Mouse (Mus musculus): Measurements from ENCODE around the gene Dydc2.
A peak's percentile ranks its signal among the peaks of the same experiment; 100 is the strongest.
"Not testable (repeated sequence)": the region's sequence is repeated elsewhere in the genome, so short reads cannot be mapped to it uniquely, and the experiment has no call there.

The Dydc2 gene

DNA sequence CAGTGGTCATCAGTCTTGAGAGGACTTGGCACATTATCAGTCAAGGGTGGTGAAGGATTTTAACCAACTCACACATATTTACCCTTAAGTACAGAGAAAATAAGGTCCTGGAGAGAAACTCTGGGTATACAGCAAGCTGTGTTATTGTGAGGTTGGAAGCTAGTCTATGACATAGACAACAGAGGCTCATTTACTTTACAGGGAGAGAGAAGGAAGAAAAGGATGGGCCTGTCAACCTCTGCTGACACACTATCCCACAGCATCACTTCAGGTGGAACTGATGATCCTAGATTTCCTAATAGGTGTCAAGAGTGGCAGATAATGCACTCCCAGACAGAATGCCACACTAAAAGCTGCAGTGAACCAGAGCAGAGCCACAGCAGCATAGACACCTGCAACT lies at the start of gene Dydc2:
Dydc2 (minus strand) TSS at position 101 of the 400 bp plus-strand sequence.
- DNase-seq (ENCODE audit: low spot score): no peak

GRCm38 (mm10) chr14:41116271-41116670 lies 47.3 kb upstream of the Dydc2 start:
- DNase-seq (ENCODE audit: low spot score): no peak

DNA sequence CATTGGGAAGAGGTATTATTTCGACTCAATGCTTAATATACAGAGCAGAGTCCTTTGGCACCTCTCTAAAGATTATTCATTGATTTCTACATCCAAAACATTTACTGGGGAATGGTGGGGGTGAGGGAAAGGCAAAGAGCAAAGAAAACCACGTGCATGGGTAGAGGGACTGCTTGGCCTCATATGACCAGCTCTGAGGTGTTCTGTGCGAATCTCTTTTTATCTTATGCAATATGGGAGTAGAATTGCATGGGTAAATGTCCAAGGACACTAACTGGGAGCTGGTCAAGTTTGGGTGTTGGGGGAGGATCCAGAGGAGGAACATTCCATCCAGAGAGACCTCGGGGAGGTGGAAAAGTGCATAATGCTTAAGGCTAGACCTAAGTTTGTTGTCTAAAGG lies 43.9 kb upstream of the Dydc2 start:
- no peak for DNase-seq (ENCODE audit: low spot score)

GRCm38 (mm10) chr14:41111031-41111668 lies 42.1 kb upstream of the Dydc2 start:
- no peak for DNase-seq (ENCODE audit: low spot score)

GRCm38 (mm10) chr14:41104853-41105444 lies 35.9 kb upstream of the Dydc2 start, which contains the start of gene Mat1a:
Mat1a (plus strand) TSS chr14:41105035.
- no peak for DNase-seq (ENCODE audit: low spot score)

- DNase-seq (ENCODE audit: low spot score): no peak
Observed at GRCm38 (mm10) chr14:41102269-41102668, 33.3 kb upstream of the Dydc2 start.

DNA sequence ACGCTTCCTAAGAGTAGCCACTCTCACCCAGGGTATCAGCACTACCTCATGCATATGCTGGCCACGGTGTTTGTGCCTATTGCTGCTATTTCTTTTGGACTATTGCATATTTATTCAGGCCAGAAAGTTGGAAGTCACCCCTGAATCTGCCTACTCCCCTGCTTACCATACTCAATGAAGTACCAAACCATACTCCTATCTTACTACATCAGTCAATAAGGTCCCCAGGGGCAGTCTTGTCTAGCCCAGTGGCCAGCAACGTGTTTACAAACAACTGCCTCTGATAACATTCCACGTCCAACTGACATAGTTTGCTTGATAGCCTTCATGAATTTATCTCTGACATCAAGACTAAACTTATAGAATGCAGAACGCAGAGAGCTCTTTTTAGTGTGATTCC lies 32.2 kb upstream of the Dydc2 start:
- DNase-seq (ENCODE audit: low spot score): no peak

GRCm38 (mm10) chr14:41100712-41101111 lies 31.7 kb upstream of the Dydc2 start:
- DNase-seq (ENCODE audit: low spot score): no peak

GRCm38 (mm10) chr14:41098726-41099125 lies 29.7 kb upstream of the Dydc2 start:
- DNase-seq (ENCODE audit: low spot score): no peak

GRCm38 (mm10) chr14:41096296-41096860 lies 27.4 kb upstream of the Dydc2 start:
- no peak for DNase-seq (ENCODE audit: low spot score)

- DNase-seq (ENCODE audit: low spot score): no peak
Observed at GRCm38 (mm10) chr14:41094114-41094513, 25.1 kb upstream of the Dydc2 start.

DNA sequence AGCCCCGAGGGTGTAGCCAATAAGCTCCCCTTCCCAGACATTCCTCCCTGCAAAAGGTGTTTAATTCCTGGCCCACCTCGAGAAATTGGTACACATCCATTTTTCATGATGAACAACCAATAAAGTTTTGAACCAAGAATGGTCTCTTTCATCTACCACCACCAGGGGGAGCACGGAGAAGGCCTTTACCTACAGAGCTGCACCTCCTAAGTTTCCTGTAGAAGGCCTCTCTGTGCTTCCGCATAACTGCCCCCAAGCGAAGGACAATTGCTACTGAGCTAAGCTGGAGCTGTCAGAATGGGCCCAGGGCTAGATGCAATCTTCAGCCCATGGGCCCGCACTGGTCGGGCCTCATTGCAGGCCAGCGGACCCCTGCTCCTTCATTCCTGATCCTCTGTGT lies 21.8 kb upstream of the Dydc2 start:
- no peak for DNase-seq (ENCODE audit: low spot score)

DNA sequence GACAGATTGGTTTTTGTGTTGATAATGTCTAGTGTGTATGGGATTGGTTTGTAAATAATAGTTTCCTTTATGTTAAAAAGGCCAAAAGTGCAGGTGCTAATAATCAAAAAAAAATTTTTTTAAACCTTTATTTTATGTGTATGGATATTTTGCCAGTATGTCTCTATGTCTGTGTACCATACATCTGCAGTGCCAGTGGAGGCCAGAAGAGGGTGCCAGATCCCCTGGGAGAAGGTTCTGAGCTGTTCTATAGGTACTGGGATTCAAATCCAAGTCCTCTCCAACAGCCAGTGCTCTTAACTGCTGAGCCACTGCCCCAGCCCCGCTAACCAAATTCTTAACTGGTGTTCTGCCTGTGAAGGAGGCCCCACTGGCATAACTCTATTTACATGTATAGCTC lies 18.5 kb upstream of the Dydc2 start:
- DNase-seq (ENCODE audit: low spot score): no peak

DNA sequence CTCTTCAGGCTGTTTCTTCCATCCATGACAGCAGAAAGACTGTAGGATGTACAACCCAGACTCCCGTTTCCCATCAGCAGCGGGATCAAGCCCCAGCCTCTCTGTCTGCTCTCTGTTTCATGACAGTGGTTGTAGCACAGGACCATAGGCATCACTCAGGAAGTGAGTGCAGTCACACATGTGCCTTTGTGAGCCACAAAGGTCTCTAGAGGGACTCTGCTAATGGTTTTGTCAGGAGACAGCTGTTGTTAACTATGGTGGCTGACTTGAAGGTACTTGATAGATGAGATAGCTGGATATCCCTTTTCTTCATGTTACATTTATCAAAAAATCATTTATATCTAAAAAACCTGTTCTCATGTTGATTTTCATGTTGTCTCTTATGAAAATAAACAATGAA lies 13.4 kb upstream of the Dydc2 start:
- no peak for DNase-seq (ENCODE audit: low spot score)

DNA sequence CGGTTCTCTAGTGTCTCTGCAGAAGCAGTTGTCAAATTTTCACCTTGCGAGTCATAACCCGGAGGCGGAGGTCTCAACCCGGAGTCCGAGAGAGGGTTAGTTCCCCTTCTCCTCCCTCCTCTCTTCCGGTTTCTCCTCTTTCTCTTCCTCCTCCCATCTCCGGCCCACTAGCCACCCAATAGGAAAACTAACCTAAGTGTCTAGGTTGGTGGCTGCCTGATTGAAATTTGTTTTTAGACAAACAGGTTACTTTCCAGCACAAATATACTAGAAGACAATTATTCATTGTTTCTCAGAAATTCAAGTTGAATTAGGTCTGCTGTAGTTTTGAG lies 3.9 kb upstream of the Dydc2 start:
- no peak for DNase-seq (ENCODE audit: low spot score)

DNA sequence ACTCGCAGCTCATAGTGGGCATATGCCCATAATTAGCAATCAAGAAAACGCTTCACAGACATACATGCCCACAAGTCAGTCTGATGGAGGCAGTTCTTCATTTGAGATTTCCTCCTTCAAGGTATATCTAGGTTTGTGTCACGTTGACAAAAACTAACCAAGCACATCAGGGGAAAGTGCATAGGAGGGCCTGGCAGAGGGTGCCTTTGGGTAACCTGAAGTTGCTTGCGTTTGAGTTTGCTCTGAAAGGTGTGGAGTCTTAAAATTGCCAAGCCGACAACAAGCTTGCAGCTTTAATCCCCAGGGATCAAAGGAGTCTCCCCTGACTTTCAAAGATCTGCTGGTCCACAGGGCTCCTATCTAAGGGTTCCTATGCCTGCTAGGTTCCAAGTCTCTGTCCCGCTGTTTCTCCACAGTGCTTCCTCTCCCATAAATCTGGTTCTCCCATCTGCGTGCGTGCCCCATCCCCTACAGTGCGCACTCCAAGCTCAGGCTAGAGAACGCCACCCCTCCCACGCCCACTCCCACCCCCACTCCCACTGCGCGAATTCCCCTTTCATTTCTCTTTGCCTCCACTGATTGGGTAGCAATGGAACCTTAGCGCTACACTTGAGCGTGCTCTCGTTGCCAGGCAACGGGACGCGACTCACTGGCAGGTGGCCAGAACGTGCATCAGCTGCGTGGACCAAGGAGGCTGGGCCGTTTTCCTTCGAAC lies 3.4 kb upstream of the Dydc2 start, which contains the start of gene Dydc1:
Dydc1 (plus strand) TSS at position 683 of the 715 bp plus-strand sequence.
- peak; percentile 26 for DNase-seq (ENCODE audit: low spot score)

DNA sequence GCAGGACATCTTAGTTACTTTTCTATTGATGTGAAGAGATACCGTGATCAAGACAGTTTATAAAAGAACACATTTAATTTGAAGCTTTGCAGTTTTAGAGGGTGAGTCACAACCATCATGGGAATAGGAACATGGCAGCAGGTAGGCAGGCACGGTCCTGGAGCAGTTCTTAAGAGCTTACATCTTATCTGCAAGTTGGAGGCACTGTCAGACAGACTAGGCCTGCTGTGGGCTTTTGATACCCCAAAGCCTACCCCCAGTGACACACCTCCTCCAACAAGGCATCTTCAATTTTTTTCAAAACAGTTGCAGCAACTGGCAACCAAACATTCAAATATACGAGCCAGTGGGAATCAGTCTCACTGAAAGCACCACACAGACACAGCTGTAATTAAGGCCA lies 1.3 kb upstream of the Dydc2 start:
- DNase-seq (ENCODE audit: low spot score): no peak

GRCm38 (mm10) chr14:41066416-41066815 lies 2.6 kb downstream of the Dydc2 start:
- no peak for DNase-seq (ENCODE audit: low spot score)

- DNase-seq (ENCODE audit: low spot score): no peak
Observed at GRCm38 (mm10) chr14:41065168-41065567, 3.8 kb downstream of the Dydc2 start.

- DNase-seq (ENCODE audit: low spot score): not testable (repeated sequence)
Observed at GRCm38 (mm10) chr14:41053190-41053589, 15.8 kb downstream of the Dydc2 start.

- DNase-seq (ENCODE audit: low spot score): no peak
Observed at GRCm38 (mm10) chr14:41052481-41052880, 16.5 kb downstream of the Dydc2 start.

GRCm38 (mm10) chr14:41050471-41050870 lies 18.5 kb downstream of the Dydc2 start:
- DNase-seq (ENCODE audit: low spot score): no peak

DNA sequence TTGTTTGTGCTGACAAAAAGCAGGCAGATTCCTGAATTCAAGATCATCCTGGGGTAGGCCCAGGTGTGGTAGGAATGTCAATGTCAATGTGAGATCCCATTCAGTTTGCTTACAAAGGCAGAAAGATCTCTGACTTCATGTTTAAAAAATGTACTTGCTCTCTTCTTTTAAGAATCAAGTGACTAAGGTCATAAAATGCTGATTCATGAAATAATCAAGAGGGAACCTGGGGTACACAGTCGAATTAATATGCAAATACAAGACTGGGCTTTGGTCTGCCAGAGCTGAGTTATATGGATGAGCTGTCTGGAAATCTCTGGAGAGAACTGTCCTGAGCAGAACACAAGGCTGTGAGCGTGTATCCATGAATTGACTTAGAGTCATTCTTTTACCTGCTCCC lies 21.6 kb downstream of the Dydc2 start:
- no peak for DNase-seq (ENCODE audit: low spot score)

All from urinary bladder, postnatal 10 days (tissue).